Mouse (Mus musculus) heart, postnatal 0 days (tissue): ENCODE results near the gene Gpm6b. TPM values are rescaled to one million over a fixed set of nuclear protein-coding genes. Genes with fewer than 3 reads are reported as not detected.

Source experiments
- ATAC-seq: fragments of 200-750 bp; cut with Nextera tagmentation; 2 replicates; pipeline ENCODE4 v1.8.0; 2017; ENCODE audit warnings: low read depth, moderate number of reproducible peaks, moderate library complexity; ENCODE audit not compliant: insufficient read depth
- DNase-seq: peaks from one replicate; pipeline ENCODE4 v3.0.0-alpha.2; 2016; ENCODE audit warnings: low spot score
- H3K27ac ChIP-seq: fragments of 300-500 bp; sonication (generic); 2 replicates; pipeline ENCODE4 v1.5.1; 2014; ENCODE audit warnings: low read depth, mild to moderate bottlenecking
- H3K27me3 ChIP-seq: fragments of 300-500 bp; sonication (generic); 2 replicates; pipeline ENCODE4 v1.6.1; 2014; ENCODE audit warnings: low read length, mixed read lengths; ENCODE audit not compliant: control insufficient read depth, insufficient read depth
- H3K36me3 ChIP-seq: fragments of 300-500 bp; sonication (generic); replicated peaks from 2 replicates; pipeline ENCODE4 v1.6.1; 2014; ENCODE audit warnings: low read length, mixed read lengths; ENCODE audit not compliant: control insufficient read depth, insufficient read depth
- H3K4me1 ChIP-seq: fragments of 300-500 bp; sonication (generic); 2 replicates; pipeline ENCODE4 v1.6.1; 2014; ENCODE audit warnings: antibody characterized with exemption; ENCODE audit not compliant: control insufficient read depth, insufficient read depth
- H3K4me2 ChIP-seq: fragments of 300-500 bp; sonication (generic); 2 replicates; pipeline ENCODE4 v1.6.1; 2014; ENCODE audit warnings: low read depth, mild to moderate bottlenecking, low read length, moderate library complexity
- H3K4me3 ChIP-seq: fragments of 300-500 bp; sonication (generic); 2 replicates; pipeline ENCODE4 v1.5.1; 2014; ENCODE audit warnings: low read depth, low read length
- H3K9ac ChIP-seq: fragments of 300-500 bp; sonication (generic); replicated peaks from 2 replicates; pipeline ENCODE4 v1.6.1; 2014; ENCODE audit warnings: low read depth, low read length, mixed read lengths
- H3K9me3 ChIP-seq: fragments of 300-500 bp; sonication (generic); replicated peaks from 2 replicates; pipeline ENCODE4 v1.6.1; 2016; ENCODE audit warnings: low read length; ENCODE audit not compliant: control insufficient read depth
- CTCF ChIP-seq: IDR thresholded peaks from 2 replicates; pipeline ENCODE4 v1.5.1; 2016; ENCODE audit warnings: antibody characterized with exemption, control low read depth, low read depth
- EP300 ChIP-seq: IDR thresholded peaks from 2 replicates; pipeline ENCODE4 v1.6.1; 2016; ENCODE audit warnings: antibody characterized with exemption, low read depth
- WGBS: fragments of 180-500 bp; shearing (Covaris S2); extraction: QIAGEN DNeasy Blood & Tissue Kit; methylation state at CpG from one replicate; pipeline ENCODE4 v1.1.7; 2014; 5-methylcytosine and 5-hydroxymethylcytosine counted together
- polyA plus RNA-seq: library from polyadenylated mRNA; unstranded; fragments of >200 nt; fragmentation: Nextera tagmentation; extraction: Ambion mirVana; gene quantifications from 2 replicates; pipeline ENCODE4 v1.2.1, GENCODE M21; 2015
- total RNA-seq: library from RNA; depleted of rRNA; stranded (reverse); fragments of >200 nt; gene quantifications from 2 replicates; pipeline ENCODE4 v1.2.3, GENCODE M21; 2014; ENCODE audit warnings: low replicate concordance

The Gpm6b gene
- total and polyA plus RNA-seq, 2 experiments from 2014 or later = 3.9 to 13.0 TPM

DNA sequence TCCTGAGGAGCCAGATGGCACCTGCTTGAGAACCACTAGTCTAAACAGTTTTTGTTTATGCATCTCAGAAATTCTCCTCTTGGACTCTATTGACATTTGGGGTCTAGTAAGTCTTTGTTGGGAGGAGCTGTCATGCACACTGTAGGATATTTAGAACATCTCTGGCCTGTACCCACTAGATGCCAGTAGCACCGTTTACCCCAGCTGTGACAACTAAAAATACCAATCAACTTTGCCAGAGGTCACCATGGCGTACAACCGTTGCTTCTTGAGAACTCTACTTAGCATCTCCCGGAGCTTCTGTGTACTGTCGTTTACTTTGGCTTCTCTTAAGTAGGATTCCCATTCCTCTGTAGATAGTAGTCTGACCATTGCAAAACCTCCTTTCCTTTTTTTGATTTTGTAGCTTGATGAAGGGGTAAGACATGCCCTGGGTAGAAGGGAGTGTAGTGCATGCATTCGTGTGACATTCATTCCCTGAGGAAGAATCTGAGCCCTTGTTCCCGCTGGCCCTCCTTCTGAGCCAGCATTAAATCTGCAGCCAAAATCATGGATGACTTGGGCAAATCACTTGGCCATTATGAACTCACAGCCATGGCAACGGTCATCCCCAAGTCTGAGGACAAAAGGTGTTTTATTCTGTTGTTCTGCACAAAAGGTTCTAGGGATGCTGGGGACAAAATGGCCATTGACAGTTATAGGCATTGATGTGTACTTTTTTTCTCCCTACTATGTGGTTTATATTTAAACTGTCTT is 126.9 kb downstream of the Gpm6b start:
- Histone ChIP-seq H3K36me3 (no peaks in the 10 kb centered on the region), H3K27ac (no peak overlapping the region), H3K9me3 (no peaks in the 10 kb centered on the region), H3K27me3 (no peaks in the 10 kb centered on the region), H3K4me3 (no peak overlapping the region), H3K9ac (no peak overlapping the region), H3K4me1 (no peaks in the 10 kb centered on the region), H3K4me2 (no peak overlapping the region)
- ATAC-seq = no peak
- WGBS = 72% methylated on average over 8 of the region's 8 CpGs
- no peak for DNase-seq
- no peak for TF ChIP-seq CTCF

DNA sequence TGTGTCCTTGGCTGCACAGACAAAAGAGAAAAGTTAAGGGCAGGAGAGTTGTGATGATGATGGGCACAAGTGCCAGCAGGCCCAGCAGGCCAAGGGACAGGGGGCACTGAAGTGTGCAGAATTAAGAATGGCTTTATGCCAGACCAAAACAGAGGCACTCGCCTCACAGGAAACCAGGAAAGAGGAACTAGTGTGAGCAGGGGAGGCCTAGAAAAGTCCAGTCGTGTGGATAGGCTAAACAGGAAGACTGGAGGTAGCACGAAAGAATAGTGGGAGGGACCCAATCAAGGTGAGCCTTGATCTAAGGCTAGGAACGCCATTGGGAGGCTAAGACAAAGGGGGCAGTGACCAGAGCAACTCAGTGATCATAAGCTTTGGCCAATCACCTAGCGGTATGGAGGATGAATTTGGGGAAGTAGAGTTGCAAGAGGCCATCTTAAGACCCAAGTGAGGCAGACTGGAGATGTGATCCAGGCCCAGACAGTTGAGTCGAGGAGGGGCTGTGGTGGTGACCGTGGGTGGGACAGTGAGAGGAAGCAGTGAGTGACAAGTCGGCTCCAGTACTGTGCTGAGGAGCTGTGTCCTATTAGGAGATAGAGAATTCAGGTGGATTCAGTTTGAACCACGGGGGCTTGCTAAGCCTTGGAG is 138.1 kb downstream of the Gpm6b start:
- Histone ChIP-seq H3K4me1 (no peaks in the 10 kb centered on the region), H3K9me3 (no peaks in the 10 kb centered on the region), H3K4me3 (no peak overlapping the region), H3K27me3 (no peaks in the 10 kb centered on the region), H3K27ac (no peak overlapping the region), H3K36me3 (no peaks in the 10 kb centered on the region), H3K4me2 (no peak overlapping the region), H3K9ac (no peak overlapping the region)
- ATAC-seq (no peak), DNase-seq (no peak)
- TF ChIP-seq CTCF = no peak
- TF ChIP-seq EP300 = no peak
- 69% methylated on average over 9 of the region's 9 CpGs for whole genome bisulfite sequencing

GRCm38 (mm10) chrX:166378652-166379051 is 139.9 kb downstream of the Gpm6b start:
- ATAC-seq (no peak), DNase-seq (no peak)
- WGBS = 76% methylated on average over 5 of the region's 5 CpGs
- no peaks in the 10 kb centered on the region for H3K9me3 ChIP-seq
- H3K27ac ChIP-seq = no peak overlapping the region
- no peak overlapping the region for H3K4me3 ChIP-seq
- H3K4me1 ChIP-seq = no peaks in the 10 kb centered on the region
- TF ChIP-seq EP300 (no peak), CTCF (no peak)
- H3K4me2 ChIP-seq = no peak overlapping the region
- no peak overlapping the region for H3K9ac ChIP-seq
- no peaks in the 10 kb centered on the region for H3K27me3 ChIP-seq
- no peaks in the 10 kb centered on the region for H3K36me3 ChIP-seq

- WGBS = 69% methylated on average over 2 of the region's 2 CpGs
- DNase-seq = no peak
- no peaks in the 10 kb centered on the region for H3K4me1 ChIP-seq
- no peak for ATAC-seq
- H3K36me3 ChIP-seq = no peaks in the 10 kb centered on the region
- TF ChIP-seq CTCF (no peak), EP300 (no peak)
- no peak overlapping the region for H3K4me3 ChIP-seq
- H3K9ac ChIP-seq = no peak overlapping the region
- H3K9me3 ChIP-seq = no peaks in the 10 kb centered on the region
- H3K27me3 ChIP-seq = no peaks in the 10 kb centered on the region
- no peak overlapping the region for H3K4me2 ChIP-seq
- H3K27ac ChIP-seq = no peak overlapping the region
Measured at GRCm38 (mm10) chrX:166383606-166384005, 144.9 kb downstream of the Gpm6b start.

GRCm38 (mm10) chrX:166384935-166385334 is 146.2 kb downstream of the Gpm6b start:
- H3K27me3 ChIP-seq = no peaks in the 10 kb centered on the region
- WGBS = 36% methylated on average over 3 of the region's 3 CpGs
- no peak for TF ChIP-seq EP300
- TF ChIP-seq CTCF = no peak
- H3K9ac ChIP-seq = no peak overlapping the region
- H3K9me3 ChIP-seq = no peaks in the 10 kb centered on the region
- no peak overlapping the region for H3K27ac ChIP-seq
- no peaks in the 10 kb centered on the region for H3K36me3 ChIP-seq
- ATAC-seq (peak; percentile 49), DNase-seq (peak; percentile 30)
- H3K4me1 ChIP-seq = no peaks in the 10 kb centered on the region
- no peak overlapping the region for H3K4me3 ChIP-seq
- no peak overlapping the region for H3K4me2 ChIP-seq

GRCm38 (mm10) chrX:166386656-166387055 is 147.9 kb downstream of the Gpm6b start:
- no peak overlapping the region for H3K4me2 ChIP-seq
- TF ChIP-seq CTCF (no peak), EP300 (no peak)
- H3K4me1 ChIP-seq = no peaks in the 10 kb centered on the region
- H3K27ac ChIP-seq = no peak overlapping the region
- no peak for DNase-seq
- 0 out of 2 replicates have a peak, but pooled peaks cover 6% of the 10 kb centered on the region for H3K36me3 ChIP-seq
- ATAC-seq = no peak
- H3K4me3 ChIP-seq = no peak overlapping the region
- no peaks in the 10 kb centered on the region for H3K27me3 ChIP-seq
- H3K9ac ChIP-seq = no peak overlapping the region
- 83% methylated on average over 6 of the region's 6 CpGs for WGBS
- no peaks in the 10 kb centered on the region for H3K9me3 ChIP-seq
